Mouse (Mus musculus): ENCODE measurements around the gene Ikzf4.

DNA sequence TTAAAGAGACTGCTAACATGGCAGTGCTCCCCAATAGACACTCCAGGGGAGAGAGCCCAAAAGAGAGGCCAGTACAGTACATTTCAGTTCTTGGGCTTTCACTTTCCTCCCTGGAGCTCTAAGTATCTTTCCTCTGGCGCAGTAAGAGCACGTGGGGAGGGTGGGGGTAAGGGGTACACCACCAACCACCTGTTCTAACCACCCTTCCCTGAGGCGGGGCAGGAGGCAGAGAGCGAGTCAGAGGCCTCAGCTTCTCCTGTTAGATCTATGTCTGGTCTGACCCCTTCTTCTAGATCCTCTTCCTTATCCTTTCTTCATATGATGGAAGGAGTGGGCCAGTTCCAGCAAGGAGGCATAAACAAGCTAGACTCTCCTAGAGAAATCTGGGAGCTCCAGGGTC, 58.7 kb downstream of the Ikzf4 start:
- TF ChIP-seq CTCF (conservative IDR thresholded peaks at IDR 0.05; ENCODE audit: low read length) (no peak), NANOG (IDR thresholded peaks at IDR 0.05; ENCODE audit: borderline replicate concordance, low read length) (no peak), POU5F1 (IDR thresholded peaks at IDR 0.05; ENCODE audit: borderline replicate concordance, low read length) (no peak)

All from E14TG2a.4 (cell line).